In genomic region chr17:46888511-46889212, GRCm38 (mm10) we compare ENCODE assay signal across 8 mouse cellular contexts. TPM values are rescaled to one million over a fixed set of nuclear protein-coding genes. Genes with fewer than 3 reads are reported as not detected.
A peak's percentile ranks its signal among the peaks of the same experiment; 100 is the strongest.
DNase-seq lines count a peak whose midpoint lies in the region; ATAC-seq and TF ChIP-seq lines count a peak whose summit lies in the region.

No protein-coding gene starts in this region.

- H3K4me1 ChIP-seq in embryonic facial prominence, embryonic 13.5 days = peaks cover 33% of the 10 kb centered on the region
- peaks cover 36% of the 10 kb centered on the region for H3K4me1 ChIP-seq in hindbrain, embryonic 12.5 days
- H3K4me1 ChIP-seq in stomach, embryonic 16.5 days (ENCODE audit: control insufficient read depth, insufficient read depth, low read length) = peaks cover 28% of the 10 kb centered on the region

- peaks cover 13% of the 10 kb centered on the region for H3K36me3 ChIP-seq in embryonic facial prominence, embryonic 13.5 days
- peaks cover 4% of the 10 kb centered on the region; the same call in 1 of the 2 replicates for H3K36me3 ChIP-seq in hindbrain, embryonic 12.5 days
- no peaks in the 10 kb centered on the region; the same call in 1 of the 2 replicates for H3K36me3 ChIP-seq in stomach, embryonic 16.5 days (ENCODE audit: control insufficient read depth, insufficient read depth, low read length)

- TF ChIP-seq CTCF in left cerebral cortex, adult 2 months (IDR thresholded peaks at IDR 0.05) = peak; percentile 76

- peak overlapping the region; percentile 99; the same call in 1 of the 2 replicates for H3K27ac ChIP-seq in embryonic facial prominence, embryonic 13.5 days
- H3K27ac ChIP-seq in hindbrain, embryonic 12.5 days = peak overlapping the region; percentile 97
- peak overlapping the region; percentile 99; the same call in 1 of the 2 replicates for H3K27ac ChIP-seq in left cerebral cortex, adult 2 months
- peak overlapping the region; percentile 98 for H3K27ac ChIP-seq in stomach, embryonic 16.5 days (ENCODE audit: low read length)

- ATAC-seq in frontal cortex, adult (ENCODE audit: low TSS enrichment) = no peak
- ATAC-seq in embryonic facial prominence, embryonic 13.5 days (ENCODE audit: insufficient number of reproducible peaks, insufficient read depth, low FRiP score, low TSS enrichment, low read depth) = no peak
- ATAC-seq in hindbrain, embryonic 12.5 days (ENCODE audit: low FRiP score) = no peak
- ATAC-seq in stomach, embryonic 16.5 days (ENCODE audit: insufficient read depth, low FRiP score) = no peak

- H3K9me3 ChIP-seq in embryonic facial prominence, embryonic 13.5 days = no peaks in the 10 kb centered on the region
- H3K9me3 ChIP-seq in hindbrain, embryonic 12.5 days (replicated peaks) = no peaks in the 10 kb centered on the region
- H3K9me3 ChIP-seq in stomach, embryonic 16.5 days (replicated peaks; ENCODE audit: control insufficient read depth, low read length) = no peaks in the 10 kb centered on the region

- 34% methylated on average over 16 of the region's 16 CpGs for WGBS in embryonic facial prominence, embryonic 13.5 days
- 36% methylated on average over 16 of the region's 16 CpGs for WGBS in hindbrain, embryonic 12.5 days
- 41% methylated on average over 16 of the region's 16 CpGs for WGBS in stomach, embryonic 16.5 days

- peak overlapping the region; percentile 95 for H3K4me3 ChIP-seq in embryonic facial prominence, embryonic 13.5 days
- peak overlapping the region; percentile 94 for H3K4me3 ChIP-seq in hindbrain, embryonic 12.5 days
- H3K4me3 ChIP-seq in left cerebral cortex, adult 2 months = peak overlapping the region; percentile 79
- H3K4me3 ChIP-seq in stomach, embryonic 16.5 days (replicated peaks; ENCODE audit: low read length) = peak overlapping the region; percentile 59

- H3K27me3 ChIP-seq in embryonic facial prominence, embryonic 13.5 days = no peaks in the 10 kb centered on the region
- H3K27me3 ChIP-seq in hindbrain, embryonic 12.5 days = no peaks in the 10 kb centered on the region
- no peaks in the 10 kb centered on the region for H3K27me3 ChIP-seq in stomach, embryonic 16.5 days (ENCODE audit: control insufficient read depth, insufficient read depth, low read length)

- peak overlapping the region; percentile 84 for H3K9ac ChIP-seq in embryonic facial prominence, embryonic 13.5 days
- peak overlapping the region; percentile 78 for H3K9ac ChIP-seq in hindbrain, embryonic 12.5 days
- peak overlapping the region; percentile 89 for H3K9ac ChIP-seq in stomach, embryonic 16.5 days (ENCODE audit: low read length)

- peak; percentile 54 to 76 for DNase-seq in frontal cortex, adult 2 months (ENCODE audit: extremely low spot score in 1 of 2, low spot score in 1 of 2)
- peak; percentile 60 for DNase-seq in adipocyte (ENCODE audit: low spot score)
- peak; percentile 32 to 55 for DNase-seq in left cerebral cortex, adult 2 months (ENCODE audit: extremely low spot score in 1 of 2, low spot score in 2 of 2)
- peak; percentile 44 to 72 for DNase-seq in lung, postnatal 4 days

- H3K4me2 ChIP-seq in embryonic facial prominence, embryonic 13.5 days = peak overlapping the region; percentile 82
- peak overlapping the region; percentile 87 for H3K4me2 ChIP-seq in hindbrain, embryonic 12.5 days (replicated peaks)
- H3K4me2 ChIP-seq in stomach, embryonic 16.5 days (ENCODE audit: low read depth, low read length) = peak overlapping the region; percentile 87

- intact Hi-C loops in left cerebral cortex, adult 2 months (cut with DNase I) = loop anchor here (1.0 kb wide), 1 partner anchor 31 kb away; no protein-coding TSS in a partner anchor

RNA-seq across cellular contexts. Expression of gene Tbcc, which starts 1.8 kb away (rescaled TPM):
- 26.5 and 27.3 TPM in 2 replicates for polyA plus RNA-seq in frontal cortex, adult 2 months (2012; rRNA removed)
- 58.5 and 63.3 TPM in 2 replicates for polyA plus RNA-seq in embryonic facial prominence, embryonic 13.5 days (2015; fragmentation: Nextera tagmentation; extraction: Ambion mirVana)
- polyA plus RNA-seq in hindbrain, embryonic 12.5 days (2016; fragmentation: Nextera tagmentation; extraction: Ambion mirVana) = 74.5 and 82.9 TPM in 2 replicates
- 10 to 100 TPM; 30.9 to 35.3 TPM for total RNA-seq in left cerebral cortex, adult 2 months (2021)
- 25.8 and 34.8 TPM in 2 replicates for polyA plus RNA-seq in stomach, embryonic 16.5 days (2015; fragmentation: Nextera tagmentation; extraction: Ambion mirVana)

RNA-seq across cellular contexts. Expression of gene Prph2, which starts 21.6 kb away (rescaled TPM):
- polyA plus RNA-seq in frontal cortex, adult 2 months (2012; rRNA removed) = 0.04 TPM in 1 of 2 replicates, not detected in the other
- polyA plus RNA-seq in embryonic facial prominence, embryonic 13.5 days (2015; fragmentation: Nextera tagmentation; extraction: Ambion mirVana) = not detected in 2 replicates
- polyA plus RNA-seq in hindbrain, embryonic 12.5 days (2016; fragmentation: Nextera tagmentation; extraction: Ambion mirVana) = not detected in 2 replicates
- not detected for total RNA-seq in left cerebral cortex, adult 2 months (2021)
- not detected in 2 replicates for polyA plus RNA-seq in stomach, embryonic 16.5 days (2015; fragmentation: Nextera tagmentation; extraction: Ambion mirVana)

RNA-seq across cellular contexts. Expression of gene Bicral, which starts 30.4 kb away (rescaled TPM):
- 37.4 and 38.6 TPM in 2 replicates for polyA plus RNA-seq in frontal cortex, adult 2 months (2012; rRNA removed)
- 4.4 and 5.0 TPM in 2 replicates for polyA plus RNA-seq in embryonic facial prominence, embryonic 13.5 days (2015; fragmentation: Nextera tagmentation; extraction: Ambion mirVana)
- 7.6 and 8.1 TPM in 2 replicates for polyA plus RNA-seq in hindbrain, embryonic 12.5 days (2016; fragmentation: Nextera tagmentation; extraction: Ambion mirVana)
- total RNA-seq in left cerebral cortex, adult 2 months (2021) = 10 to 100 TPM; 57.5 to 59.7 TPM
- polyA plus RNA-seq in stomach, embryonic 16.5 days (2015; fragmentation: Nextera tagmentation; extraction: Ambion mirVana) = 3.4 and 4.0 TPM in 2 replicates
